Mouse (Mus musculus): ENCODE measurements around the gene Gm6176. TPM values are rescaled to one million over a fixed set of nuclear protein-coding genes. Genes with fewer than 3 reads are reported as not detected.

Gene Gm6176
- not detected in 2 replicates for polyA plus RNA-seq (2012; rRNA removed)

GRCm38 (mm10) chr7:22056205-22056604 is at the start of gene Gm6176:
Gene Gm6176 (minus strand): TSS chr7:22056305.

GRCm38 (mm10) chr7:22068757-22069156 is 12.7 kb upstream of the Gm6176 start, which contains the start of gene Vmn1r139:
Gene Vmn1r139 (plus strand): TSS chr7:22069057.

GRCm38 (mm10) chr7:22028797-22029196 is 27.3 kb downstream of the Gm6176 start, which contains the start of gene Vmn1r138:
Gene Vmn1r138 (minus strand): TSS chr7:22028897.

Other genes with a start within 250 kb of the Gm6176 start
- not detected in 2 replicates for gene Vmn1r135, start 224.0 kb downstream of the Gm6176 start, polyA plus RNA-seq (2012; rRNA removed)
- gene Gm5725, start 212.0 kb downstream of the Gm6176 start, polyA plus RNA-seq (2012; rRNA removed), result not detected in 2 replicates
- not detected in 2 replicates for gene Gm5891, start 135.0 kb downstream of the Gm6176 start, polyA plus RNA-seq (2012; rRNA removed)
- not detected in 2 replicates for gene Vmn1r137, start 61.7 kb downstream of the Gm6176 start, polyA plus RNA-seq (2012; rRNA removed)
- gene Vmn1r138, start 27.4 kb downstream of the Gm6176 start, polyA plus RNA-seq (2012; rRNA removed), result not detected in 2 replicates
- gene Vmn1r139, start 12.8 kb upstream of the Gm6176 start, polyA plus RNA-seq (2012; rRNA removed), result not detected in 2 replicates
- gene Gm16451, start 61.9 kb upstream of the Gm6176 start, polyA plus RNA-seq (2012; rRNA removed), result not detected in 2 replicates
- gene Gm10666, start 78.4 kb upstream of the Gm6176 start, polyA plus RNA-seq (2012; rRNA removed), result not detected in 2 replicates
- not detected in 2 replicates for gene Vmn1r142, start 107.7 kb upstream of the Gm6176 start, polyA plus RNA-seq (2012; rRNA removed)
- gene Vmn1r143, start 133.1 kb upstream of the Gm6176 start, polyA plus RNA-seq (2012; rRNA removed), result not detected in 2 replicates
- not detected in 2 replicates for gene Gm8653, start 145.0 kb upstream of the Gm6176 start, polyA plus RNA-seq (2012; rRNA removed)
- not detected in 2 replicates for gene Gm8453, start 173.2 kb upstream of the Gm6176 start, polyA plus RNA-seq (2012; rRNA removed)

Measured in colon, adult 2 months (tissue).